Mouse (Mus musculus): ENCODE measurements around the gene Chd4.
A peak's percentile ranks its signal among the peaks of the same experiment; 100 is the strongest.

Gene Chd4

GRCm38 (mm10) chr6:125092372-125092771 is 3.4 kb upstream of the Chd4 start:
- DNase-seq = peak; percentile 90

- peak; percentile 90 for DNase-seq
Measured at GRCm38 (mm10) chr6:125094843-125095242, 938 bp upstream of the Chd4 start.

- DNase-seq = no peak
Measured at GRCm38 (mm10) chr6:125096279-125096596, 457 bp downstream of the Chd4 start.

GRCm38 (mm10) chr6:125096597-125097345 is 990 bp downstream of the Chd4 start:
- peak; percentile 98 for DNase-seq

DNA sequence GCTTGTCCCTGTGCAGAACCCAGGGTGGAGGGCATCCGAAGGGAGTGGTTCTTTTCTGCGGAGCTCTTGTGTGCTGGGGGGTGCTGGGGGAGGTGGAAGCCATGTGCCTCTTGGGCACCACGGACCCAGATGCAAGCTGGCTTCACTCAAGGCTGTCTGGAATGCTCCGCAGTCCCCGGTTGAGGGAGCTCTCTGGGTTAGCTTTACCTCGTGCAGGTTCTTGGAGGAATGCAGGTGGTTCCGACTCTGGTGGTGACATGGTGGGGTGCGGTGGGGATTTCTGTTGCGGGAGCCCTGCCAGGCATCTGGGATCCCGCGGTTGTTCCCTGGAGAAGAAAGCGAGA is 1.5 kb downstream of the Chd4 start:
- DNase-seq = no peak

GRCm38 (mm10) chr6:125097951-125098350 is 2.2 kb downstream of the Chd4 start:
- peak; percentile 93 for DNase-seq

GRCm38 (mm10) chr6:125098513-125098912 is 2.7 kb downstream of the Chd4 start:
- peak; percentile 93 for DNase-seq

- peak; percentile 97 for DNase-seq
Measured at GRCm38 (mm10) chr6:125099421-125099971, 3.7 kb downstream of the Chd4 start.

DNA sequence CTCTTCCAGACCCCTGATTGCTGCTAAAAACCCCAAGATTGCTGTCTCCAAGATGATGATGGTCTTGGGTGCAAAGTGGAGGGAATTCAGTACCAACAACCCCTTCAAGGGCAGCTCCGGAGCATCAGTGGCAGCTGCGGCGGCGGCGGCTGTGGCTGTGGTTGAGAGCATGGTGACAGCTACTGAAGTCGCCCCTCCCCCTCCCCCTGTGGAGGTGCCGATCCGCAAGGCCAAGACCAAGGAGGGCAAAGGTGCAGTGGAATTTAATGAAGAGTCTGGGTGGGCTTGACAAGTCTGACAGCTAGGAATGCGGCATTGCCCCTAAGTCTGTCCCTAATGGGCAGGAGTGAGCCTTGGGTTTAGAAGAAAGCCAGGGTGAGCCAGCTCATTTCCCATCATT is 5.7 kb downstream of the Chd4 start:
- DNase-seq = peak; percentile 90

DNA sequence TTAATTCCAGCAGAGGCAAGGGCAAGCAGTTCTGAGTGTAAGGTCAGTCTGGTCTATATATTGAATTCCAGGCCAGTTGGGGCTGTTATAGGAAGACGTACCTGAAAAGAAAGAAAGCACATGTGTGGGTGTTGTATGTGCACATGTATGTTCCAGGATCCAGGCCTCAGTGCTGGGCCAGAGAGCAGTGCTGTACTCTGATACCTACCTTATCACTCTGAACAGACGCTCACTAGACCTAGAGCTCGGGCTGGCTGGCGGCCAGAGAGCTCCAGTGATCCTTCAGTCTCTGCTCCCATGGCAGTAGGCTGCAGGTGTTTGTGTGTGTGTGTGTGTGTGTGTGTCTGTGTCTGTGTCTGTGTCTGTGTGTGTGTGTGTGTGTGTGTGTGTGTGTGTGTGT is 8.4 kb downstream of the Chd4 start:
- peak; percentile 90 for DNase-seq

DNA sequence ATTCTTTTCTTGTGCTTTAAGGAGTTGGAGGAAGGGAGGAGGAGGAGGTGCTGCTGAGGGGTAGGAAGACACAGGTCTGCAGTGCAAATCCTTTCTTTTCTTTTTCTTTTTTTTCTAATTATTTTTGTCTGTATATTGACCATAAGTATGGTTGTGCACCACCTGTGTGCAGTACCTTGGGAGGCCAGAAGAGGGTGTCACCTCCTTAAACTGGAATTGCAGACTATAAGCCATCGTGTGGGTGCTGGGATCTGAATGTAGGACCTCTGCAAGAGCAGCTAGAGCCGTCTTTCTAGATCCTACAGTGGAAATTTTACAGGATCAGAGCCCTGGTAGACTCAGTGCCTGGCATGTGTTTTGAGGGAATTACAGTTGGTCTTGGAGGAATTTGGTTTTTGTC is 11.9 kb downstream of the Chd4 start:
- no peak for DNase-seq

- DNase-seq = peak; percentile 79
Measured at GRCm38 (mm10) chr6:125109371-125109770, 13.6 kb downstream of the Chd4 start.

DNA sequence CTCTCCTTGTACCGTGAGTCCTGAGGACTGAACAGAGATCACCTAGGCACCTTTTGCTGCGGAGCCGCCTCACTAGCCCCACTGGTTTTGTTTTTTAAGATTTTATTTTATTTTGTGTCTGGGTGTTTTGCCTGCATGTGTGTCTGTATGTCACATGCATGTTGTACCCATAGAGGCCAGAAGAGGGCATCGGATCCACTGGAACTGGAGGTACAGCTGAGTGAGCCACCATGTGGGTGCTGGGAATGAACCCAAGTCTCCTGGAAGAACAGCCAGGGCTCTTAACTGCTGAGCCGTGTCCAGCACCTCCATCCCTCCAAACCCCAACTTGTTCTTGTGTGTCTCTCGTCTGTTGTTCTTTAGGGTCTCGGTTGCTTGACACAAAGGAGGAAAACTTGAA is 15.1 kb downstream of the Chd4 start:
- peak; percentile 90 for DNase-seq

- no peak for DNase-seq
Measured at GRCm38 (mm10) chr6:125112553-125112952, 16.8 kb downstream of the Chd4 start.

- DNase-seq = no peak
Measured at GRCm38 (mm10) chr6:125119387-125119786, 23.6 kb downstream of the Chd4 start.

DNA sequence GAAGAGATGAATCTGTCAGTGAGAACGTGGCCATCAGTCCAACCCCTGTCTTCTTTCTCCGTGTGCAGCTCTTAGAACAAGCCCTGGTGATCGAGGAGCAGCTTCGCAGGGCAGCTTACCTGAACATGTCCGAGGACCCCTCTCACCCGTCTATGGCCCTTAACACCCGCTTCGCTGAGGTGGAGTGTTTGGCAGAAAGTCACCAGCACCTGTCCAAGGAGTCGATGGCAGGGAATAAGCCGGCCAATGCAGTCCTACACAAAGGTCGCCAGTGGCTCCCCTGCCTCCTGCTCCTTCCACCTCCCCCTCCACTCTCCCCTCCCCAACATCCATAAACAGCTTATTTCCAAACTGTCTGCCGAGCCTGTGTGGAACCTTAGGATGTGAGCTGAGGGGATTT is 32.9 kb downstream of the Chd4 start:
- peak; percentile 89 for DNase-seq

DNA sequence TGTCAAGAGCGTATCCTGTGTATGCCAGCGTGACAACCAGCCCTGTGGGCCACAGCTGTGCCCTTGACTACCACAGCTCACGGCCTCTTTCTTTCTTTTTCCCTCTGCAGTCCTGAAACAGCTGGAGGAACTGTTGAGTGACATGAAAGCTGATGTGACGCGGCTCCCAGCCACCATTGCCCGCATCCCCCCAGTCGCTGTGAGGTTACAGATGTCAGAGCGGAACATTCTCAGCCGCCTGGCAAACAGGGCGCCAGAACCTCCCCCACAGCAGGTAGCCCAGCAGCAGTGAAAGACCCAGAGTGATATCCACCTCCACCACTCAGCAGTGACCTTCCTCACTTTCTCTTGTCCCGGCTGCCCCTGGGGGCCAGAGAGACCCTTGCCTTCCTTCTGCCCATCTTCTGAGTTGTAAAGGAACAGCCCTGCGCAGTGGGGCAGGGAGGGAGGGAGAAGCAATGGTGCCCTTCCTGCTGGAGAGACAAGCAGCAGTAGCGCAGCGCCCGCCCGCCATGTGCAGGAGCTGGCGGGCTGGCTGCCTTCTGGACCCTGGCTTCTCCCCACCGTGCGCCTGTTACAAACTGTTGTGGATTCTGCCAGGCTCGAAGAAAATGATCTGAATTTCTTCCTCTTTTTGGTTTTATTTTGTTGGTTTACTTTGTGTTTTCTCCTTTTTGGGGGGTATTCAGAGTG is 34.1 kb downstream of the Chd4 start:
- peak; percentile 90 for DNase-seq

GRCm38 (mm10) chr6:125131302-125132156 is 35.7 kb downstream of the Chd4 start, which contains the start of gene Nop2:
TSS of gene Nop2 (plus strand) at chr6:125131909.
- peak; percentile 98 for DNase-seq

GRCm38 (mm10) chr6:125132470-125132869 is 36.7 kb downstream of the Chd4 start:
- no peak for DNase-seq

DNA sequence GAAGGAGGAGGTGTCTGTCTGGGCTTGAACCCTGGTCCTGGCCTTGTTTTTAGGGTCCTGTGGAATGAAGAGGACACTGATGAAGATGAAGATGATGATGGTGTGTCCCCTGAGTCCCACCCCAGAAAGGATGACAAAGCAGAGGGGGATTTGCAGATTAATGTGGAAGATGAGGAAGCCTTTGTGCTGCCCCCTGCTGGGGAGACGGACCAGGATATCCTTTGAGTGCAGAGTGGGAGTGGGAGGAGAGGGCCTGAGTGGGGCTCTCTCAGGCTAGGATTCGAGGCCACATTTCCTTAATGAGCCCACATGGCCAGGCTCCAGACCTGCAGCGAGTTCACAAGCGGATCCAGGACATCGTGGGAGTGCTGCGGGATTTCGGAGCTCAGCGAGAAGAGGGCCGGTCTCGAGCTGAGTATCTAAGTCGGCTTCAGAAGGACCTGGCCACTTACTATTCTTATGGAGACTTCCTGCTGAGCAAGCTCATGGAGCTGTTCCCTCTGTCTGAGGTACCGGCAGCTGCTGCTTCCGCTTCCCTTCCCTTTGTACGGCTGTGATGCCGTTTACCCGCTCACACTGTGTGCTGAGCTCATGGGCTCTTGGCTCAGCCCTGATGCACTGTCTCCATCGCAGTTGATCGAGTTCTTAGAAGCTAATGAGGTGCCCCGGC is 41.4 kb downstream of the Chd4 start:
- peak; percentile 92 for DNase-seq

- DNase-seq = peak; percentile 90
Measured at GRCm38 (mm10) chr6:125139747-125140146, 44.0 kb downstream of the Chd4 start.

GRCm38 (mm10) chr6:125142436-125142835 is 46.7 kb downstream of the Chd4 start:
- no peak for DNase-seq

- no peak for DNase-seq
Measured at GRCm38 (mm10) chr6:125143128-125143527, 47.3 kb downstream of the Chd4 start.

All from heart, adult 11 months (tissue).